Mouse (Mus musculus) forebrain, embryonic 13.5 days (tissue): ENCODE measurements at regions not wholly inside any gene's neighbourhood (a gene's known extent, or its start where the extent isn't known, plus 50 kb on each side); places are given as distances from the start of the nearest gene placed in this dataset.

ENCODE experiments used
- ATAC-seq: fragments of 200-750 bp; cut with Nextera tagmentation; 2 replicates; pipeline ENCODE4 v1.8.0; 2017
- H3K27ac ChIP-seq: fragments of 300-500 bp; sonication (generic); 2 replicates; pipeline ENCODE4 v1.5.1; 2015; ENCODE audit warnings: inconsistent platforms, mild to moderate bottlenecking, moderate library complexity
- H3K27me3 ChIP-seq: fragments of 300-500 bp; sonication (generic); 2 replicates; pipeline ENCODE4 v1.6.1; 2015; ENCODE audit warnings: mild to moderate bottlenecking, inconsistent platforms
- H3K36me3 ChIP-seq: fragments of 300-500 bp; sonication (generic); 2 replicates; pipeline ENCODE4 v1.6.1; 2015; ENCODE audit warnings: mild to moderate bottlenecking, inconsistent platforms; ENCODE audit not compliant: poor library complexity, severe bottlenecking
- H3K4me1 ChIP-seq: fragments of 300-500 bp; sonication (generic); 2 replicates; pipeline ENCODE4 v1.6.1; 2015; ENCODE audit warnings: inconsistent platforms
- H3K4me2 ChIP-seq: fragments of 300-500 bp; sonication (generic); 2 replicates; pipeline ENCODE4 v1.6.1; 2015; ENCODE audit warnings: inconsistent platforms, mild to moderate bottlenecking, moderate library complexity
- H3K4me3 ChIP-seq: fragments of 300-500 bp; sonication (generic); 2 replicates; pipeline ENCODE4 v1.5.1; 2015; ENCODE audit warnings: mild to moderate bottlenecking, inconsistent platforms
- H3K9ac ChIP-seq: fragments of 300-500 bp; sonication (generic); 2 replicates; pipeline ENCODE4 v1.6.1; 2015; ENCODE audit warnings: mild to moderate bottlenecking, inconsistent platforms
- H3K9me3 ChIP-seq: fragments of 300-500 bp; sonication (generic); replicated peaks from 2 replicates; pipeline ENCODE4 v1.6.1; 2016; ENCODE audit warnings: inconsistent platforms
- WGBS: fragments of 180-500 bp; shearing (Covaris S2); methylation state at CpG from one replicate; pipeline ENCODE4 v1.1.7; 2015; 5-methylcytosine and 5-hydroxymethylcytosine counted together

DNA sequence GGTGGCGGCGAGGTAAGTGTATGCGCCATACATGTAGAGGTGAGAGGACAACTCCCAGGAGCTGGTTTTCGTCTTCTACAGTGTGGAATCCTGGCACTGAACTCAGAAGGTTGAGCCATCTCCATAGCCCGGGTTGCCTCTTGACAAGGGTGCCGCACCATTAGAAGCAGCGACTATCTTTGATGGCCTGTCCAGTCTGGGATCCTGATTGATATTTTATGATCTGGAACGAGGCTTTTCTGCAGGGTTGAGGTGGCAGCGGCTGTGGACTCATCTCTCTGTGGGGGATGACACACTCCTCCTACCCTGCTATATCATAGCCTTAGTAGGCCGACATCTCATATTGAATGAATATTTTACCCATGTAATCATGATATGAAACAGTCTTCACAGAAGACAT lies 191.0 kb upstream of the Fam241a start:
- 88% methylated on average over 10 of the region's 10 CpGs for WGBS
- no peak overlapping the region for H3K4me3 ChIP-seq
- H3K27ac ChIP-seq, result no peak overlapping the region
- H3K9ac ChIP-seq, result no peak overlapping the region
- H3K9me3 ChIP-seq, result no peaks in the 10 kb centered on the region
- no peak for ATAC-seq
- no peak overlapping the region for H3K4me2 ChIP-seq
- no peaks in the 10 kb centered on the region for H3K27me3 ChIP-seq
- no peaks in the 10 kb centered on the region for H3K36me3 ChIP-seq
- no peaks in the 10 kb centered on the region for H3K4me1 ChIP-seq

DNA sequence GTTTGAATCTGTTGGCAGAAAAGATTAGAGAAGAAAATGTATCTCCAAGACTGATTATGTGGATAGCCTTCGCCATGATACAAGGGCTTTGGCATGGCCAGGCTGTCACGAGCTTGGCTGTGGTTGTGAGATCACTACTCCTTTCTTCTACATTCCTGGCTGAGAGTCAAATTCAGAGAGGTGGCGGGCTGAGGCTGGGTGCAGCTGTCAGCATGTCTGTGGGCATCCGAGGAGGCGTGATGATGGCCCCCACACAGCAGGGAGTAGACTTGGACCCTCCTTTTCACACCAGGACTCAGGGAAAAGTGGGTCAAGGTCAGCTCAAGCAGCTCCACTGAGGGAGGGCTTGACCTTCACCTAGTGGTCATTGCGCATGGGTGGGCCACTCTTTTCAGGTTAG lies 186.3 kb upstream of the Fam241a start:
- Histone ChIP-seq H3K4me3 (no peak overlapping the region), H3K9ac (no peak overlapping the region), H3K36me3 (no peaks in the 10 kb centered on the region), H3K27ac (no peak overlapping the region), H3K9me3 (no peaks in the 10 kb centered on the region), H3K4me2 (no peak overlapping the region), H3K4me1 (no peaks in the 10 kb centered on the region), H3K27me3 (no peaks in the 10 kb centered on the region)
- WGBS, result 88% methylated on average over 6 of the region's 6 CpGs
- ATAC-seq, result no peak

DNA sequence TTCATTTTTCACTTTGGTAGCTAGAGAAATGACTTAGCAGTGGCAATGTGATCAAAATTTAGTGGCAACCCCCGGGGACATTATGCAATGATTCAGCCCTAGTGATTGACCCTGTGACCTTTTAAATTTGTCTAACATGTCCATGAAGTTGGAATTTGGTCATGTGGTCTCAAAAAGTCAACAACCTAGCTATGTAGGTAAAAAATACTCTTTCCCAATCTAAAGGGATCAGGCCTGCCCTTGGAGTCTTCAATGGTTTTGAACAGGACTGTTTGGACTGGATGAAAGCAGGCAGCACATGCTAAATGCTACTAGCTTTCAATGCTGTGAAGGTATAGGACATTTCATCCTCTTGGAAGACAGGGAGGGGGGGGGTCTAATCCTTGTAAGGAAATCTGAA lies 185.3 kb upstream of the Fam241a start:
- no peak for ATAC-seq
- Histone ChIP-seq H3K27me3 (no peaks in the 10 kb centered on the region), H3K9me3 (no peaks in the 10 kb centered on the region), H3K36me3 (no peaks in the 10 kb centered on the region), H3K4me3 (no peak overlapping the region), H3K4me1 (no peaks in the 10 kb centered on the region), H3K27ac (no peak overlapping the region), H3K9ac (no peak overlapping the region), H3K4me2 (no peak overlapping the region)
- 87% methylated on average over 1 of the region's 1 CpGs for WGBS

DNA sequence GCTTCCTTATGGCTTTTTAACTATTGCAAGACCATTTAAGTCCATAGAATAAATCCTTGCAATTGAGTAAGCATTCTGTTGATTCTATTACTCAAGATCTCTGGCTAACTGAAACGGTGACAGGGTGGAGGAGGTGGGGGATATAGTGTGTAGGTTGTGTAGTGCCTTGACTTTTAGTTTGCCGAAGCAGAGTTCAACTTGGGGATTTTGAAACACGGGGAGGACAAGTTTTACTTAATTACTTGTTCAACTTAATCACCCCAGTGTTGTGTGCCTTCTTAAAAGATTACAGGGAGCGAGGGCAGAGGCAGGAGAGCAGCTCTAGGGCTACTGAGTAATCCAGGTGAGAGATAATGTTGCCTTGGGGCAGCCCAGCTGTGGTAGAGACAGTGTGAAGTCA lies 171.7 kb upstream of the Fam241a start:
- Histone ChIP-seq H3K36me3 (no peaks in the 10 kb centered on the region), H3K4me3 (no peak overlapping the region)
- 72% methylated on average over 4 of the region's 4 CpGs for WGBS

DNA sequence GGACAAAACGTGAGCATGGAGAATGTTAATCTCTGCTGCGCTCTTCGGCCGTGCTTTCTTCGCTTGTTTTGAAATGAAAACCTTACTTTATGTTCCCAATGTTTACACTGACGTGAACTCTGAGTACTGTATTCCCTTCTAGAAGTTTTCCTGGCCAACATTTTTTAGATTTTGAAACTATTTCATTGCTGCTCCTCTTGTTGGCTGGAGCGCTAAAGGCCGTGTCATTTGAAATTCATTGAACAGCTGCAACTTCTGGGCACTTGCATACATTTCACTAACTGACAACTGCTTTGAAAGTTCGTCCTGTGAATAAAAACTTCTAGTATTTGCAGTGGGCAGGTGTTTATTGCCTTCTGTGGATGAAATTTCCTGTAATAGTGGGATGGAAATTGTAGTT lies 157.9 kb upstream of the Fam241a start:
- H3K27me3 ChIP-seq, result no peaks in the 10 kb centered on the region
- WGBS, result 84% methylated on average over 9 of the region's 9 CpGs

More for the DNA sequence above, 171.7 kb upstream of the Fam241a start:
- no peak overlapping the region for H3K4me2 ChIP-seq
- H3K9ac ChIP-seq, result no peak overlapping the region
- ATAC-seq, result no peak
- no peaks in the 10 kb centered on the region for H3K4me1 ChIP-seq
- H3K9me3 ChIP-seq, result no peaks in the 10 kb centered on the region
- no peaks in the 10 kb centered on the region for H3K27me3 ChIP-seq
- no peak overlapping the region for H3K27ac ChIP-seq

DNA sequence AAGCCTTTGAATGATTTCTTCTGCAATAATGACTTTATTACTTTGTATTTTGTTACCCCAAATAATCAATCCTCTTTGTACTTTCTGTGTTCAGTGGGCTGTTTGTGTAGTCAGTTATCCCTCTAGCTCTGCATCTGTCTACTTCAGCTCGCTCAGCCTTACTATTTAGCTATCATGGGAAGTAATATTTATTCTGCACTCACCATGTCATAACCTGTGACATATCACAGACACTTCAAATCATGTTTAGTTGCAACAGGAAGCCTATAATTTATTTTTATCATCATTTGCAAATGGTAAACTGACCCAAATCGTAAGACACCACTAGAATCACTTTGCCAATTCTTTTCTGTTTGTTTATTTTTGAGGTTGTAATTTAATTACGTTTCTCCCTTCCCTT lies 147.6 kb upstream of the Fam241a start:
- Histone ChIP-seq H3K9ac (no peak overlapping the region), H3K36me3 (no peaks in the 10 kb centered on the region), H3K9me3 (no peaks in the 10 kb centered on the region), H3K27ac (no peak overlapping the region), H3K4me2 (no peak overlapping the region), H3K27me3 (no peaks in the 10 kb centered on the region), H3K4me1 (no peaks in the 10 kb centered on the region), H3K4me3 (no peak overlapping the region)
- no peak for ATAC-seq
- WGBS, result 85% methylated on average over 3 of the region's 3 CpGs

More for the DNA sequence above, 157.9 kb upstream of the Fam241a start:
- H3K9ac ChIP-seq, result no peak overlapping the region
- H3K36me3 ChIP-seq, result no peaks in the 10 kb centered on the region
- H3K4me1 ChIP-seq, result no peaks in the 10 kb centered on the region
- H3K27ac ChIP-seq, result no peak overlapping the region
- no peak overlapping the region for H3K4me3 ChIP-seq
- ATAC-seq, result no peak
- no peak overlapping the region for H3K4me2 ChIP-seq
- no peaks in the 10 kb centered on the region for H3K9me3 ChIP-seq

DNA sequence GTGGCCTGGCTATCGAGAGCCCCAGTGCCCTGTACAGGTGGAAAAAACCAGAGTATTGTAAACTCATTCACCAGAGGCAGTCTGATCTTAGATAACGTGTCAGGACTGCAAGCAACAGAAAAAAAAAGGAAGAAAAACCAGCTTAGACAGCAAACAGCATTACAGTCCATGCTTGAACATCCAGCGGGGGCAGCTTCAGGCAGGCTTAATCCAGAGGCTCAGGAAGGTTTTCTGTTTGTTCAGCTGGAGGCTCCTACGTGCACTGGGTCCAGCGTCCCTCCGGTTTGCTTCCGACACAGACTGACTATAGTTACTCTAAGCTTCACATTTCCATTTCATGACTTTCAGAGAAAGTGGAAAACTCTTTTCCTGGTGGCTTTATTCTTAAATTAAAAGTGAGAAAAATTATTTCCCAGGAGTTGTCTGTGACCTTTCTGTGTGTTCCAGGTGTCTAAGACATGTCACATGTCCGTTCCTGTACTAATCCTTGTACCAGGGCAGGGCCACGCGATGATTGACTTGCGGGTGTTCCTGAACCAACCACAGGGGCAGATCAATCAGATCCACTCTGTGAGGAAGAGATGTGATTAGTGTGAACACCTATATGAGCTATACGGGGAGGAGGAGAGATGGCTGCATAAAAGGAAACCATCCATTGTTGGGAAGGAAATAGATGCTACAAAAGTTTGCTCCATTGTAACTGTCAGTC lies 144.4 kb upstream of the Fam241a start:
- ATAC-seq, result no peak
- H3K9me3 ChIP-seq, result no peaks in the 10 kb centered on the region
- H3K4me3 ChIP-seq, result no peak overlapping the region
- no peak overlapping the region for H3K9ac ChIP-seq
- H3K27ac ChIP-seq, result no peak overlapping the region
- H3K27me3 ChIP-seq, result no peaks in the 10 kb centered on the region
- WGBS, result 69% methylated on average over 12 of the region's 12 CpGs
- H3K36me3 ChIP-seq, result no peaks in the 10 kb centered on the region
- H3K4me1 ChIP-seq, result peaks cover 8% of the 10 kb centered on the region; the same call in 1 of the 2 replicates
- no peak overlapping the region for H3K4me2 ChIP-seq

DNA sequence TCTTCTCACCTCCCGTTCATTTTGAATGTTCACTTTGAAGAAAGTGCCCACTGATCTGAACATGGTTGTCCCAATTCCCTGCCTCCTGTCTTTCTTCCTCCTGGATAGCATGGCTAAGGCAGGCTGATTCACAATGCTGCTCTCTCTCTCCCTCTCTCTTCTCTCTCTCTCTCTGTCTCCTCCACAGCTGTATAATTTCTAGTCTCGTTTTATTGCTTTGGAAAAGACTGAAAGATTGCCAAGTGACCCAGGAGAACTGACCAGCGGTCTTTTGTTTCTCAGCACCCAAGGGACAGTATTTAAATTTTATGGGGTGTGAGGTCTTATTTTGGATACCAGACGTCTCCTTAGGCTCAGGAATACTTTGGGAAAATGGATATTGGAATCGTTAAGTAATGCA lies 143.1 kb upstream of the Fam241a start:
- Histone ChIP-seq H3K4me1 (peaks cover 8% of the 10 kb centered on the region; the same call in 1 of the 2 replicates), H3K36me3 (no peaks in the 10 kb centered on the region), H3K9ac (no peak overlapping the region), H3K27me3 (no peaks in the 10 kb centered on the region), H3K4me2 (no peak overlapping the region), H3K9me3 (no peaks in the 10 kb centered on the region), H3K4me3 (no peak overlapping the region), H3K27ac (no peak overlapping the region)
- 69% methylated on average over 5 of the region's 5 CpGs for WGBS
- ATAC-seq, result no peak

DNA sequence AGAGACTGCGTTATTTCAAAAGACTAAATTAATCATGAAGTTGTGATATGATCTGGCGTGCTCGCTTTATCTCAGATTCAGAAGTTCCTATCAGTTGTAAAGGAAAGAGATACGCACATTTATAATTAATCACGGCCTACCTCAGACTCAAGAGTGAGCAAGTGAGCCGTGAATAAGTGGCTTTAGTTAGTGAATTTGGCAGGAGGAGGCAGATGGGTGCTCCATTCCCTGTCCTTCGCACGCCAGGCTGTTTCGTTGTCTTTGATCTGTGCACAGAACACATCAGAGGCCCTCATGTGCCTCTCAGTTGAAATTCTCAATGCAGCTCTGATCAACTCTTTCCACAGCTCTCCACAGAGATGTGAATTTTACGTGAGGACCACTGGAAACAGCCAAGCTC lies 140.4 kb upstream of the Fam241a start:
- Histone ChIP-seq H3K27ac (no peak overlapping the region), H3K4me1 (peaks cover 8% of the 10 kb centered on the region; the same call in 1 of the 2 replicates), H3K36me3 (no peaks in the 10 kb centered on the region), H3K4me2 (no peak overlapping the region), H3K9ac (no peak overlapping the region), H3K4me3 (no peak overlapping the region), H3K9me3 (no peaks in the 10 kb centered on the region), H3K27me3 (no peaks in the 10 kb centered on the region)
- 42% methylated on average over 10 of the region's 10 CpGs for WGBS
- peak; percentile 55; the same call in 1 of the 2 replicates for ATAC-seq

DNA sequence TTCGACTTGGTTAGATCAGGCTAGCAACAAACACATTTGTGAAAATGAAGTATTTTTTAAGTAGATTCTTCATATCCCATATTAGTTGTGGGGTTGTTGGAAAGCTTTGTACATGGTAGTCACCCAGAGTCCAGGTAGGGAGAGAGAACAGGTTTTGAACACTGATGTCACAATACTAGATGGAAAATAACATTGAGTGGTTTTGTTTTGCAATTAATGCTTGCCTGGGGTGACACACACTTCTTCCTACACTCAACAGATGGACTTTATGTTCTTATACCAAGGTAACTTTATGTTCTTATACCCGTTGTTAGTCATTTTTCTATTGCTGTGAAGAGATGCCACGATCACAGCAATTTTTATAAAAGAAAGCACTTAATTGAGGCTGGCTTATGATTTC lies 134.2 kb upstream of the Fam241a start:
- no peaks in the 10 kb centered on the region for H3K36me3 ChIP-seq
- H3K27ac ChIP-seq, result no peak overlapping the region
- H3K27me3 ChIP-seq, result no peaks in the 10 kb centered on the region
- H3K9me3 ChIP-seq, result no peaks in the 10 kb centered on the region
- no peak overlapping the region for H3K9ac ChIP-seq
- peaks cover 8% of the 10 kb centered on the region for H3K4me1 ChIP-seq
- no peak overlapping the region for H3K4me2 ChIP-seq
- no peak for ATAC-seq
- no peak overlapping the region for H3K4me3 ChIP-seq
- WGBS, result 93% methylated on average over 3 of the region's 3 CpGs

DNA sequence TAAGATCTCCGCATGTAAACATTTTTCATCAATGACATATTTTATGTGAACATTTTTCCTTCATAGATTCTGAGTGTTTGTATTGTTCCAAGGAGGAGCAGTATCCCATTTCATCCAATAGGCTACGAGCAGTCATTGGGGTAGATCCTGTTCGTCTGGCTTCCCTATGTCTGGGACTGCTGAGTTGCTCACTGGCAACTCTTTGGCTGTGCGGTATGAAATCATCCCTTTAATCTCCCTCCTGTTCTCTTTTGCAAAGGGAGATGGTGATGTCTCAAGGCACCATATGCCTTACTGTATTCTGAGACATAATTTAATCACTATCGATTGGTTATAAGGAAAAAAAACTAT lies 133.4 kb upstream of the Fam241a start:
- Histone ChIP-seq H3K9me3 (no peaks in the 10 kb centered on the region), H3K36me3 (no peaks in the 10 kb centered on the region), H3K9ac (no peak overlapping the region), H3K27ac (no peak overlapping the region), H3K4me3 (no peak overlapping the region), H3K4me1 (peaks cover 8% of the 10 kb centered on the region), H3K27me3 (no peaks in the 10 kb centered on the region), H3K4me2 (no peak overlapping the region)
- ATAC-seq, result no peak
- whole genome bisulfite sequencing, result 52% methylated on average over 5 of the region's 5 CpGs

DNA sequence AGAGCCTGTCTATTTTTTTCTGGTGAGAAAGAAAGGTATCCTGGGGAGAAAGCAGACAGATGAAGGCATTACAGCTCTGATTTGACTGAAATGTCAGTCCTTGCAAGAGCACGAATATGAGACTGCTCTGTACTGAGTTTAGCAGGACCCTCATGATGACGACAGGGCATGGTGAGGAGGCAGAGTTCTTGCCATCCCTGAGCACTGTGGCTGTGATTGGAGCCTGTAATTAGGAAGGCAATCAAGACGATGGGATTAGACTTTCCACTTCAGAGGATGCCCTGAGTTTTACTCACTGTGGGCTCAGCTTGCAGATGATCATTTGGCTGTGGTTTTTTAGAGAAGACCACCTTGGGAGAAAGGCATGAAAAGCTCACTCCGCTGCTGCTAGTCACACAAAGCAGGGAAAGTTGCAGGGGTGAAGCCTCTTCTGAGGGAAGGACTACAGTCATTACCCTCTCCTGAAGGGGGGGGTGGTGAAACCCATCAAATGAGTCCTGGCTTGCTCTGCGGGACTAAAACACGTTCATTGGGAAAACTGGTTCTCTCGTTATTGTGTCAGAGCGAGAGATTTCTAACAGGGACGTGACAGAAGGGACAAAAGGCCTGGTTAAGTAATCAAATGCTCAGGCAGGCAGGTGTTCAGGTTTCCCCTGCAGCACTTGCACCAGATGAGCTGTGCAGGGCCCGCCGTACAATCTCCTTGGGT lies 132.9 kb upstream of the Fam241a start:
- H3K4me2 ChIP-seq, result no peak overlapping the region
- WGBS, result 6% methylated on average over 11 of the region's 11 CpGs
- no peak overlapping the region for H3K27ac ChIP-seq
- no peaks in the 10 kb centered on the region for H3K9me3 ChIP-seq
- no peak overlapping the region for H3K9ac ChIP-seq
- peak; percentile 74; the same call in 1 of the 2 replicates for ATAC-seq
- peaks cover 8% of the 10 kb centered on the region for H3K4me1 ChIP-seq
- no peak overlapping the region for H3K4me3 ChIP-seq
- H3K27me3 ChIP-seq, result no peaks in the 10 kb centered on the region
- H3K36me3 ChIP-seq, result no peaks in the 10 kb centered on the region

DNA sequence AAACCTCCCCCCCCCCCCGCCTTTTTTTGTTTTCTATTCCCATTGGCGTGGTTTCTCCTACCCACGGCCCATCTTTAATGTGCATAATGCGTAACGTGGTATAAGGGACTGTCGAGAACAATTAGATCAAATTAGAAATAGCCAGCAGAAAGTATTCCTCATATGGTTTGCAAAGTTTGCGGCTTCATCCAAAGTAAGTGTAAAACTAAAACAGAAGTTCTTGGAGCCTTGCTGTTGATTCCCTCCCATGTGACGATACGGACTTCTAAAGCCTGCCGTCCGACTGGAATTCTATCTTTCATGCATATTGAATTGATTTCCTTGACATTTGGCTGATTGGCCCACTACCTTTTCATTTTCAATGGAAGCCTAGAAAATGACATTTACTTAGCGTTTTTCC lies 128.7 kb upstream of the Fam241a start:
- Histone ChIP-seq H3K9ac (no peak overlapping the region), H3K4me1 (peaks cover 8% of the 10 kb centered on the region), H3K9me3 (no peaks in the 10 kb centered on the region), H3K27ac (no peak overlapping the region), H3K27me3 (no peaks in the 10 kb centered on the region), H3K4me2 (no peak overlapping the region), H3K4me3 (no peak overlapping the region), H3K36me3 (no peaks in the 10 kb centered on the region)
- 90% methylated on average over 12 of the region's 12 CpGs for WGBS
- ATAC-seq, result no peak
